Comparison of ENCODE assay signal across 19 mouse cellular contexts in genomic region chr11:67932156-67932555, GRCm38 (mm10). TPM values are rescaled to one million over a fixed set of nuclear protein-coding genes. Genes with fewer than 3 reads are reported as not detected.
"Had no signal": no experiment of that assay in that cellular context is flagged by ENCODE, and none has a peak within 500 bp of the region (broad histone marks: within the 10 kb centered on the region; RNA-seq: fewer than 3 reads in every experiment).

No protein-coding gene starts in this region.

- H3K9me3 ChIP-seq: midbrain, embryonic 10.5 days; midbrain, embryonic 12.5 days; neural tube, embryonic 13.5 days; neural tube, embryonic 15.5 days had no signal

- H3K9ac ChIP-seq: lung, embryonic 14.5 days; midbrain, embryonic 12.5 days; neural tube, embryonic 13.5 days; neural tube, embryonic 15.5 days had no signal

- H3K4me2 ChIP-seq: lung, embryonic 14.5 days; midbrain, embryonic 12.5 days; neural tube, embryonic 13.5 days; neural tube, embryonic 15.5 days had no signal

- DNase-seq: lung, adult 18-20 months; lung, embryonic 14.5 days; lung, postnatal 10 days; lung, postnatal 4 days; midbrain, embryonic 14.5 days; retina, postnatal 1 day; right cerebral cortex, adult 18-20 months; right cerebral cortex, postnatal 25 days; right cerebral cortex, postnatal 4 days; spleen, adult 18-20 months; thymus, adult 2 months; thymus, postnatal 25 days had no signal

- H3K27me3 ChIP-seq: midbrain, embryonic 12.5 days; neural tube, embryonic 13.5 days; neural tube, embryonic 15.5 days had no signal

- ATAC-seq: midbrain, embryonic 16.5 days had no signal

- H3K27ac ChIP-seq: midbrain, embryonic 10.5 days; midbrain, embryonic 12.5 days; neural tube, embryonic 13.5 days; neural tube, embryonic 15.5 days had no signal

- H3K4me3 ChIP-seq: midbrain, embryonic 10.5 days; midbrain, embryonic 12.5 days; myocyte; neural tube, embryonic 13.5 days; neural tube, embryonic 15.5 days had no signal

- H3K36me3 ChIP-seq: midbrain, embryonic 10.5 days; midbrain, embryonic 12.5 days; neural tube, embryonic 13.5 days; neural tube, embryonic 15.5 days had no signal

- H3K4me1 ChIP-seq: midbrain, embryonic 10.5 days; midbrain, embryonic 12.5 days; neural tube, embryonic 13.5 days; neural tube, embryonic 15.5 days had no signal

RNA-seq across cellular contexts. Expression of gene Cfap52, which starts 33.3 kb away (rescaled TPM):
- polyA plus RNA-seq: liver, embryonic 16.5 days had no signal
